Mouse (Mus musculus): ENCODE measurements around the gene Gpr50.

- TF ChIP-seq CTCF (IDR thresholded peaks at IDR 0.05; ENCODE audit: low read depth, low read length) = no peak
- TF ChIP-seq POLR2A (IDR thresholded peaks at IDR 0.05; ENCODE audit: borderline replicate concordance, low read depth, low read length) = no peak
Observed at GRCm38 (mm10) chrX:71648434-71648833, 15.0 kb upstream of the Gpr50 start.

Data from bone marrow macrophage, adult 2 months (primary cell).